In the genomic region with DNA sequence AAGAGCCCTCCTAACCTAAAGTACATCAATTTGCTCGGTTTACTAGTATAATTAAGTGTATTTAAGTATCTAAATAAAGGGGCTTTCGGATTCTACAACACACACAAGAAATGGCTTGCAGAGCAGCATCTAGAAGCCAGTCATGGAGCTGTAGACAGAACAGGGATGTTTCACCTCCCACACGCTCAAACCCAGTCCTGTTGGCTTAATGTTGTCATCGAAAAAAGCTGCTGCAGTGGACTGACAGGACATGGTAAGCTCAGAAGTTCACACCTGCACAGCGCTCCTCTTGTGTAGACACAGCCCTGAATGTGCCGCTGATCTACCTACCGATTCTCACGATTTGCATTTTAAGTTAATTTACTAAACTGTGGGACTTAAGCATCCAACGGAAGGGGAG, we compare ENCODE assay signal across 17 mouse cellular contexts.
"Had no signal": no experiment of that assay in that cellular context is flagged by ENCODE, and none has a peak within 500 bp of the region (broad histone marks: within the 10 kb centered on the region; RNA-seq: fewer than 3 reads in every experiment).

No protein-coding gene starts in this region.

- H3K27ac ChIP-seq: liver, embryonic 14.5 days; midbrain, embryonic 10.5 days; midbrain, embryonic 12.5 days; neural tube, embryonic 13.5 days; neural tube, embryonic 15.5 days had no signal

- H3K4me3 ChIP-seq: midbrain, embryonic 10.5 days; midbrain, embryonic 12.5 days; myocyte; neural tube, embryonic 13.5 days; neural tube, embryonic 15.5 days had no signal

- DNase-seq: lung, adult 18-20 months; lung, embryonic 14.5 days; lung, postnatal 10 days; lung, postnatal 4 days; midbrain, embryonic 14.5 days; retina, postnatal 1 day; right cerebral cortex, postnatal 14 days; spleen, adult 18-20 months; thymus, adult 18-20 months; thymus, postnatal 14 days; thymus, postnatal 4 days had no signal
